Mouse (Mus musculus) large intestine, adult 2 months (tissue): ENCODE results near the gene Pign. TPM values are rescaled to one million over a fixed set of nuclear protein-coding genes. Genes with fewer than 3 reads are reported as not detected.

ENCODE experiments used
- DNase-seq: peaks from one replicate; pipeline ENCODE4 v3.0.0-alpha.2; 2012; ENCODE audit warnings: low read depth, low spot score
- WGBS: fragments of 180-500 bp; shearing (Covaris S2); methylation state at CpG from one replicate; pipeline ENCODE4 v1.1.7; 2018; 5-methylcytosine and 5-hydroxymethylcytosine counted together
- polyA plus RNA-seq: library from polyadenylated mRNA; depleted of rRNA; stranded (reverse); fragments of >200 nt; gene quantifications from 2 replicates; pipeline ENCODE4 v1.2.3, GENCODE M21; 2012; rRNA removed

The Pign gene
- polyA plus RNA-seq: 9.1 and 13.3 TPM in 2 replicates

GRCm38 (mm10) chr1:105663171-105663961, at the start of gene Pign, which contains the start of gene Relch:
TSS of gene Pign (minus strand) at chr1:105663677.
TSS of gene Relch (plus strand) at chr1:105663861.
- DNase-seq: peak; percentile 99
- under 1% methylated on average over 41 of the region's 41 CpGs for WGBS

- DNase-seq: no peak
- 88% methylated on average over 2 of the region's 2 CpGs for whole genome bisulfite sequencing
Measured at GRCm38 (mm10) chr1:105712822-105713221, 49.3 kb upstream of the Pign start.

- no peak for DNase-seq
- 22% methylated on average over 1 of the region's 1 CpGs for WGBS
Measured at GRCm38 (mm10) chr1:105711227-105711626, 47.8 kb upstream of the Pign start.

- WGBS: 43% methylated on average over 2 of the region's 2 CpGs
Measured at GRCm38 (mm10) chr1:105709415-105709814, 45.9 kb upstream of the Pign start.

GRCm38 (mm10) chr1:105700984-105701530, 37.6 kb upstream of the Pign start:
- 85% methylated on average over 4 of the region's 4 CpGs for WGBS

More at GRCm38 (mm10) chr1:105709415-105709814, 45.9 kb upstream of the Pign start:
- no peak for DNase-seq

GRCm38 (mm10) chr1:105695581-105695980, 32.1 kb upstream of the Pign start:
- DNase-seq: no peak
- 78% methylated on average over 2 of the region's 2 CpGs for WGBS

More at GRCm38 (mm10) chr1:105700984-105701530, 37.6 kb upstream of the Pign start:
- DNase-seq: no peak

GRCm38 (mm10) chr1:105685501-105685900, 22.0 kb upstream of the Pign start:
- 79% methylated on average over 3 of the region's 3 CpGs for WGBS
- no peak for DNase-seq

- WGBS: 75% methylated on average over 1 of the region's 1 CpGs
- no peak for DNase-seq
Measured at GRCm38 (mm10) chr1:105680587-105680986, 17.1 kb upstream of the Pign start.

- DNase-seq: no peak
- 90% methylated on average over 2 of the region's 2 CpGs for WGBS
Measured at GRCm38 (mm10) chr1:105674763-105675162, 11.3 kb upstream of the Pign start.

GRCm38 (mm10) chr1:105669700-105670099, 6.2 kb upstream of the Pign start:
- no peak for DNase-seq

GRCm38 (mm10) chr1:105663962-105664812, 710 bp upstream of the Pign start:
- under 1% methylated on average over 68 of the region's 68 CpGs for WGBS
- DNase-seq: no peak

GRCm38 (mm10) chr1:105662820-105663170, 682 bp downstream of the Pign start:
- DNase-seq: no peak
- WGBS: 4% methylated on average over 6 of the region's 6 CpGs

- DNase-seq: no peak
- 14% methylated on average over 3 of the region's 3 CpGs for WGBS
Measured at GRCm38 (mm10) chr1:105660015-105660414, 3.5 kb downstream of the Pign start.

GRCm38 (mm10) chr1:105653981-105654380, 9.5 kb downstream of the Pign start:
- WGBS: 100% methylated on average over 1 of the region's 1 CpGs
- no peak for DNase-seq

GRCm38 (mm10) chr1:105650650-105651049, 12.8 kb downstream of the Pign start:
- 100% methylated on average over 1 of the region's 1 CpGs for WGBS
- DNase-seq: no peak

- 88% methylated on average over 3 of the region's 3 CpGs for WGBS
- no peak for DNase-seq
Measured at GRCm38 (mm10) chr1:105644093-105644492, 19.4 kb downstream of the Pign start.

GRCm38 (mm10) chr1:105630481-105630880, 33.0 kb downstream of the Pign start:
- 29% methylated on average over 3 of the region's 3 CpGs for WGBS
- peak; percentile 18 for DNase-seq

- no peak for DNase-seq
- 91% methylated on average over 2 of the region's 2 CpGs for WGBS
Measured at GRCm38 (mm10) chr1:105589673-105590072, 73.8 kb downstream of the Pign start.

- no peak for DNase-seq
Measured at GRCm38 (mm10) chr1:105588697-105589096, 74.8 kb downstream of the Pign start.

GRCm38 (mm10) chr1:105582800-105583199, 80.7 kb downstream of the Pign start:
- DNase-seq: no peak
- WGBS: 94% methylated on average over 1 of the region's 1 CpGs

More at GRCm38 (mm10) chr1:105588697-105589096, 74.8 kb downstream of the Pign start:
- 60% methylated on average over 5 of the region's 5 CpGs for WGBS
